Mouse (Mus musculus) cerebellum, adult 2 months (tissue): ENCODE measurements around the gene Pyroxd1.

Experiments
- CTCF ChIP-seq: fragments of 200-500 bp; IDR thresholded peaks from 2 replicates; pipeline ENCODE4 v1.5.1; 2011; ENCODE audit warnings: low read depth, mild to moderate bottlenecking, control low read depth, low read length, moderate library complexity, borderline replicate concordance; ENCODE audit not compliant: insufficient read depth
- POLR2A ChIP-seq: fragments of 200-500 bp; IDR thresholded peaks from 2 replicates; pipeline ENCODE4 v1.6.1; 2011; ENCODE audit warnings: low read length, control low read depth, borderline replicate concordance; ENCODE audit not compliant: insufficient read depth

DNA sequence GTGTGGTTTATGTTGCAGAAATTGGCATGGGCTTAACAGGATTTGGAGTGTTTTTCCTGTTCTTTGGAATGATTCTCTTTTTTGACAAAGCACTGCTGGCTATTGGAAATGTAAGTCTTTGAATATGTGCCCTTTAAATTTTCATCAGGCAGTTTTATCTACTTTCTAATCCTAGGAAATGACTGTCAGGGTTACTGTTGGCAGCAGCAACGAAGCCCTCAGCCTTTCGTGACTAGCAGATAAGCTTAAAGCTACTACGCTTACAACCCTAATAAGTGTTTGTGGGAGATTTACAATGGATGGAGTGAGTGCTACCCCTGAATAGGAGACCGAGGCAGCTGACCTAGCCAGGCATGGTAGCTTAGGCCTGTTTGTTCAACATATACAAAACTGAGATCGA lies 46.9 kb downstream of the Pyroxd1 start:
- TF ChIP-seq CTCF = no peak
- TF ChIP-seq POLR2A = no peak
